Mouse (Mus musculus) thymus, postnatal 14 days (tissue): ENCODE data around the gene Gxylt1.
"Not testable (repeated sequence)": the region's sequence is repeated elsewhere in the genome, so short reads cannot be mapped to it uniquely, and the experiment has no call there.

Experiments used
- DNase-seq: peaks from one replicate; pipeline ENCODE4 v3.0.0; 2021

Gene Gxylt1

DNA sequence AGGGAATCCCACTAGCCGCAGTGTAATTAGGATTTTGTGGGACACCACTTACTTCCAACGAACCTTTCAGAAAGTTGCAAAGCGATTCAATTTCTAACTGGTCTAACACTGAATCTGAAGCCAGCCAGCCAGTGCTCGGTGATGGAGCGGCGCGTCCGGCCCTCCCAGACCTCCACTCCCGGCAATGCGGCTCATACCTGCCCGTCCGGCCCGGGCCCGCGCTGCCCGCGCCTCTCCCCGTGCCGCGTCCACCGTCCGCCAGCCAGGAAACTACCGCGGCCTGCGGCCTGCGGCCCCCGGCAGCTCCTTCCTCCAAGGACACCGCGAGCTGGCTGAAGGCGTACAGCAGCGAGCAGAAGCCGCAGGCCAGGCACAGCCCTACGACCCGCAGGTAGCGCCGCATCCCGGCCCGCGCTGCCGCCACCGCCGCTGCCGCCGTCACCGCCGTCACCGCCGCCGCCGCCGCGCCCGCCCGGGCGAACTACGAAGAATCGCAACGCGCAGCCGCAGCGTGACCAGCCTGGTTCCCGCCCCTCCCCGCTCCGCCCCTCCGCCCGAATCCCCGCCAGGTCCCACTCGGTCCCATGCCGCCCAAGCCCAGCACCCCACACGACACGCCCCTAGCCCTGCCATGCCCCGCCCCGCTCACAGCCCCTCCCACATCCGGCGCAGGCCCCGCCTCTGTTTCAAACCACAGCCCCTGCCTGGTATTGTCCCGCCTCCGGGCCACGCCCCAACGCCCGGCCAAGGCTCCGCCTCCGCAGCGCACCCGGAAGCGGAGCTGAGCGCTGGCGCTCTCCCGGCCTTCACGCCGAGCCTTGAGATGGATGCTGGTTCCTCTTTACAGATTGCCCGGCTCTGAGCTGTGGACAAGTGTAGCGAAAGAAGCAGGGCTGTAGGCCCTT, at the start of gene Gxylt1:
Gene Gxylt1, minus strand, starts transcription at position 501 of the 905 bp plus-strand sequence.
- DNase-seq = peak; percentile 100

- no peak for DNase-seq
These were observed 43.8 kb upstream of the Gxylt1 start for GRCm38 (mm10) chr15:93318781-93319180.

DNA sequence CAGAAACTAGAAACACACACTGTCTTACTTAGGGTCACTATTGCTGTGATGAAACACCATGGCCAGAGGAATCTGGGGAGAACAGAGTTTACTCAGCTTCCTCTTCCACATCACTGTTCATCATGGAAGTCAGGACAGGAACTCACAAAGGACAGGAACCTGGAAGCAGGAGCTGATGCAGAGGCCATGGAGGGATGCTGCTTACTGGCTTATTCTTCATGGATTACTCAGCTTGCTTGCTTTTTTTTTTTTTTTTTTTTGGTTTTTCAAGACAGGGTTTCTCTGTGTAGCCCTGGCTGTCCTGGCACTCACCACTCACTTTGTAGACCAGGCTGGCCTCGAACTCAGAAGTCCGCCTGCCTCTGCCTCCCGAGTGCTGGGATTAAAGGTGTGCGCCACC, 35.3 kb upstream of the Gxylt1 start:
- DNase-seq = not testable (repeated sequence)

DNA sequence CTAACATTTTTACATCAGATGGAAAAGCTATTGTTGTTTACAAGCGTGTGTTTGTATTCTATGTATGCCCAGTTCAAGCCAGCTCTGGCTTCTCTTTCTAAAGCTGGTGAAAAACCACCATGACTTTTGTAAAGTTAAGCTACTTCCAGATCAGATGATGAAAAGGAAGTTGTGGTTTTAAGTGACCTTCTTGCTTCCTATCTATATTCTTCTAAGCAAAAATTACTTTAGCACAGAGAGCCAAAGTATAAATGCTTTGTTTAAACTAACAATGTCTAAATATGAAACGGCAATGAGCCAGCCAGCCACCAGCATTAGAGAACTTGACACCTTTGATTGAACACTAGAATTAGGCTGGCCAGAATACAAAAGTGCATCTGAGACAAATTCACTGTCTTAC, 23.2 kb upstream of the Gxylt1 start:
- no peak for DNase-seq

- DNase-seq = no peak
These were observed 19.5 kb upstream of the Gxylt1 start for GRCm38 (mm10) chr15:93294483-93294882.

DNA sequence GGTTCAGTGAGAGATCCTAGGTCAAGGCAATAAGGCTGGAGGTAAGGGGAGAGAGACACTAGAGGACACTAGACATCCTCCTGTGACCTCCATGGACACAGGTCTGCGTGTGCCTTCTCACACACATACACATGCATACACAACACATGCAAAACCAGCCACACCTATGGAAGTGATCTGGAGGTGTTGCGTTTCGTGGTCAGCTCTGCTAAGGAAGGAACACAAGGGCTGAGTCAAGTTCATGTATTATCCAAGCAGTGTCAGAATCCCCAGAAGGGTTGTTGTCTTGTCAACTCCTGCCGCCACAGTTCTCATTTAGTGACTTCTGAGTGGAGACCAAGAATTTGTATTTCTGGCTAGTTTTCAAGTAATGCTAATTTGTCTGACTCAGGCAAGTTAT, 13.3 kb upstream of the Gxylt1 start:
- DNase-seq = no peak

DNA sequence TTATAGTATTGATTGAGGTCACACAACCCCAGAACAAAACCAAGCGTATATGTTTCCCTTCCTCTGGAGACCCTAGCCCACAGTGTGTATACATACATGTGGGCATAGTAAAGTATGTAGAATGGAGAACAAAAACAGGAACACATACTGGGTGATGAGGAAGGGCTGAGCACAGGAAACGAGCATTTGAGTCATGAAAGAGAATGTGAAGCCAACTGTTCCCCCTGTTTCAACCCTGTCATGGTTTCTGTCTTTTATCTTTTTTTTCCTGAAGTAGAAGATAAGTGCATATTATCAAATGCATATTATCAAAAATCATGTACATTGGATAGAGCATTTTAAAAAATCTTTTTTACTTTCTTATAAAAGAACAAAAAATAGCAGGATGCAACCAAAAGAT, 12.6 kb upstream of the Gxylt1 start:
- no peak for DNase-seq

DNA sequence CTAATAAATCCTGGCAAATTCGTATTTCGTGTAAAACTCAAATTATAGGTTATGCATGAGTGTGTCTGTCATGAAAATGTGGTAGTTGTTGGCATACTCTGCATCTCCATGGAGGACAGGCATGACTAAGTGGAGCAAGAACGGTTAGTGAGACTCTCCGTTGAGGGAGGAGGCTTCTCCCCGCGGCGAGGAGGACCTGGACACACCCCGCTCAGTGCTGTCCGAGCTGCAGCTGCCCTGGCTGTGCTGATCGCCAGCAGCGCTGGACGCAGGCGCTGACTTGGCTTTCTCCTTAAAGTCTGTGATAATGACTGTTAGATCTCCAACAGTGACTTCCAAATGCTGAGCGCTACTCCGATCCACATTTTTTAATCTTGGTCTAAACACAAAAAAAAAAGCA, 10.3 kb upstream of the Gxylt1 start:
- no peak for DNase-seq

DNA sequence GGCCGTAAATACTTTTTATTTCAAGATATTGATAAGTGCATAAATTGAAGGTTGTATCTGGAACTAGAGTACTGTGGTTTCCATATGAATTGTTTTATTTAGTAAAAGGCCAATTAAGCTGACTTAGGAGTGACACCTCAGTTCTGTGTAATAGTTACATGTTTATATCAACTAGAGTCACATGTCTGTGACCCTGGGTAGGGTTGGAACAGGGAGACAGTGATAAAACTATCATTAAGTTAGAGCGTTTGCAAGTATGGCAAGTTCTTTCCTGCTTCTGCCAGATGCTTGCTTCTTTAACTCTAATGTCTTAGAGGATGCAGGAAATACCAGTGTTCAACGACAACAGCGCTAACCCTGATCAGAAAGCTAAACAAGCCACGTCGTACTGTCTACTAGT, 9.3 kb upstream of the Gxylt1 start:
- no peak for DNase-seq

GRCm38 (mm10) chr15:93283349-93283748, 8.4 kb upstream of the Gxylt1 start:
- DNase-seq = peak; percentile 44

DNA sequence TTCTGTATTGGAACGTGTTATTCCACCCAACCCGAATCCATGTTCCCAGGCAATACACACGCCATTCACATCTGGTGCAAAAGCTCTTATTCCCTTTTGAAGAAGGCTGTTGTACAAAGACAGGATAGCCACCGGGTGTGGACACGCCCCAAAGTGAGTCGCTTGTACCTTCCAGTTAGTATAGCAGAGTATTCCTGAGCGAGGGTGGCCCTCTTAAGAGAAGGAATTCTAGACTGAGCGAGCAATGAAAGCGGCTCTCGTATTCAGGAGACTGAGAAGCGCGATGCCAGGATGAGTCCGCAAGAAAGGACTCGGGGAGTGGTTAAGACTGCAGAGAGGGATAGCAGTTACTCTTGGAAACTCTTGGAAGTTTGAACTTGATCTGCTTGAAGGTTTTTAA, 1.3 kb upstream of the Gxylt1 start:
- DNase-seq = peak; percentile 14

GRCm38 (mm10) chr15:93275623-93276022, 644 bp upstream of the Gxylt1 start:
- DNase-seq = no peak

DNA sequence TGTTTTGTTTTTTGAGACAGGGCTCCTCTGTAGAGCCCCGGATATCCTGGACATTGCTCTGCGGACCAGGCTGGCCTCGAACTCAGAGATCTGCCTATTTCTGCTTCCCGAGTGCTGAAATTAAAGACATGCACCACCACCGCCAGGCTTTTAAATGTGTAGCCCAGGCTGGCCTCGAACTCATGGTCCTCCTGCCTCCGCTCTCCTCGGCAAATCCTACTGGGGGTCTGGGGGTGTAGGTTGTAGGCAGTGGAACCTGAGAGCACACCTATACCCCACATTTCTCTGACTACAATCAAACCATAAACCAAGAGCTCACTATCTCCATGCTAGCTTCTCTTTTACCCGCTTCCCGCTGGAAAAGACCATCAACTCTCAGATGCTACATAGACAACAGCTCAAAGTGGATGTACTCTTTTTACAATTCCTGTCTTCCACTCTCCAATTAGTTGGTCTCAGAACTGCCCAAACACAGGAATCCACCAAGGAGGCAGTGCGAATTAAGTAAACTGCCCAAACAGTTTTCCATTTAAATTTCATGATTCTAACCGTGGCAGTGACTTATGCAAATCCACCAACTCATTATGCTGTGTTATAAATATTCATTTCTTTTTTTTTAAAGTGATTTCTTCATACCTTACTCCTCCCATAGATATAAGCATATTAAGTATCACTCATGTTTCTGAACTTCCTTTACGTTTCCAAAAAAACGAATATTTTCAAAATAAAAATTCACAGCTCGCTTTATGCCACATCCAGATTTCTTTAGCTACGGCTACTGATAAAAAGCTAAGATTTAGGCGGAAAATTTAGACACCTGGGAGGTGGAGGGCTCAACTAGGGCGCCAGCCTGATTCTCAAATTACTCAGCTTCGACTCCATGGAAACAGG, 946 bp downstream of the Gxylt1 start:
- peak; percentile 22 for DNase-seq

- no peak for DNase-seq
These were observed 2.0 kb downstream of the Gxylt1 start for GRCm38 (mm10) chr15:93272948-93273347.

GRCm38 (mm10) chr15:93270289-93270855, 4.6 kb downstream of the Gxylt1 start:
- peak; percentile 23 for DNase-seq

GRCm38 (mm10) chr15:93269572-93269971, 5.4 kb downstream of the Gxylt1 start:
- no peak for DNase-seq

- no peak for DNase-seq
These were observed 7.0 kb downstream of the Gxylt1 start for GRCm38 (mm10) chr15:93268001-93268400.

DNA sequence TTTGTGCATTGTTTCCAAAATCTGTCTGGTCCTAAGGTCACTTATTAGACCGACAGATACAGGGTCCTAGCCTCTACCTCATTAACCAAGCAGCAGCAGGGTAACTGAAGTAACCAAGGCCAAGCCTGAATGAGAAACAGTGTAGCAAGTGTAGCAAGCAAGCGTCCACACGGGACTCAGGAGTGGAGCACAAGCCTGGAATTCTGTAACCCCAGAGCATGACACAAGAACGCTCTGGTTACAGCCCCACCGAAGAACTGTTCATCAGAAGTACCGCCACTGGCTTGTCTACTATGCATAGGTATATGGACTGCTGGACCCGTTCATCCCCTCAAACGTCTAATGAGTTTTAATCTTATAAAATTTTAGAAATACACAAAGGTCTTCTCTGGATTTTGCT, 7.5 kb downstream of the Gxylt1 start:
- DNase-seq = no peak

DNA sequence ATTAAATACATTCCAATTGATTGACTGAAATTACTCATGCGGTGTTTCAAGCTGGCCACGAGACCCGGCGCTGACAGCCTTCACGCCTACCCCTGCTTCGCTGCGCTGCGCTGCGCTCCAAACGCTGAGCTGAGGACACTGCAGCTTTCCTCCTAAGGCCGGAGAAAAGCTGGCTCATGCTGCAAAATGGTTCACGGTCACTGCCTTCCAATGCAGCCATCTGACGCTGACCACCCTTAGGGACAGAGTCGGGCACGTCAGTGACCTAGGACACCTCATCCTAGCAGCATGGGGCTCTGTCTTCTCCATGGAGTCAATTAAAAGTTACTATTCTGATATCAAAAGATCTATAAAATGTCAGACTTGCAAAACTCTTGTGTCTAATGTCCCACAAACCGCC, 8.6 kb downstream of the Gxylt1 start:
- DNase-seq = no peak

DNA sequence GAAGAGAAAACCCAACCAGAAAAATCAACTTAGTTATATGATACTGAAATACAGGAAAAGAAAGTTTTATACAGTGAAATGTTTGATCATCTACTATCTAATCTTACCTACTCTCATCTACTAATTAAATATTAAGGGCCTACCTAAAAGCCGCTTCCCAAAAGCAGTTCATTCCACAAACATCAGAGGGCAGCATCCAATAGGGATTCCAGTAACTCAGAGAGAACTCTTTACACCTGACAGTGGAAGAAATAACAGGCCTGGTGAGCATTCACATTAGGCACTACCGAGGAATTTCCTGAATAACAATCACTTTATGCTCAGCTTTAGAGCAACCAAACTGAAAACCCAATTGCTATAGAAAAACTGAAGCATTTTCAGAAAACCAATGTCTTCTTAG, 9.3 kb downstream of the Gxylt1 start:
- peak; percentile 56 for DNase-seq

DNA sequence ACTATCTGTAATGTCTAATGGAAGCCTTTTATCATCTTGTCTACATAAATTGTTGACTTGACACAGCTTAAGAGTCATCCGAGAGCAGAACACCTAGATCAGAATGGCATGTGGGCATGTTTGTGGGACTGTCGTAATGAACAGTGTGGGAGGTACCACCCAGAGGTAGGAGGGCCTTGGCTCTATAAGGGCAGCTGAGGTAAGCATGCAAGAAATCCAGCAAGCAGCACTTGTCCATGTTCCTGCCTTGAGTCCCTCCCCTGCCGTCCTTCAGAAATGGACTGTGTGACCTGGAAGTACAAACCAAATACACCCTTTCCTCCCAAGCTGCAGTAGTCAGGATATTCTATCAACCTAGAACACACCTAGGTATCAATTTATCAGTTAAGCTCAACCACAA, 9.7 kb downstream of the Gxylt1 start:
- DNase-seq = no peak

DNA sequence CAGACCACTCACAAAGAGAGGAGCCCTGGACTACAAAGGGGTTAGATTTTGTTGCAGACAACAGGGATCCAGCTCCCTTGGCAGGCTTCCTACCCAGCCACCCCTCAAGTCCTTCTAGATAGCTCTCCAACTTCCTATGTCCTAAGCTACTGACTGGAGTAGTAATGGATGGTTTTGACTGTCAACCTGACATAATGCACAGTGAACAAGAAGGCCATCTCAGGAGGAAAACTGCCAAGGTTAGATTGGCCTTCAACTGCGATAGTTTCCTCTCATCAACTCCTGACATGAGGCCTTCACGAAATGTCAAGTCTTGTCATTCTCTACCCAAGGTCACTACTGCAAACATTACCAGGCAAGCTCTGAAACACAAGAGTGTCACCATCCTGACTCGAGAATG, 10.8 kb downstream of the Gxylt1 start:
- no peak for DNase-seq

DNA sequence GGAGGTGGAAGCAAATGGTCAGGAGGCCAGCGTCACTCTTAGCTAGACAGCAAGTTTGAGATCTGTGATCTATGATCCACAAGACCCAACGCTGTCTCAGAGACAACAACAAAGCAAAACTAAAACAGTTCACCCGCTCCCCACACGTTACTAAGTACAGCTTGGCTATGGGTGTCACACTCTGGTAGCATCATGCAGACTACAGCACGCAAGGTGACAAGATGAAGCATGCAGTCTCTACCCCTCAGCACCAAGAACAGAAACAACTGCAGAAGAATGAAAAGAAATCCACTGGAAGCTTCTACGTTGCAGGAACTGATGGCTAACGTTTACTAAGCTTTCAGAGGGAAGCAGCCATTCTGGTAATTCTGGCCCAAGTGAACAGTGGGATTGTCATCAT, 11.4 kb downstream of the Gxylt1 start:
- no peak for DNase-seq

DNA sequence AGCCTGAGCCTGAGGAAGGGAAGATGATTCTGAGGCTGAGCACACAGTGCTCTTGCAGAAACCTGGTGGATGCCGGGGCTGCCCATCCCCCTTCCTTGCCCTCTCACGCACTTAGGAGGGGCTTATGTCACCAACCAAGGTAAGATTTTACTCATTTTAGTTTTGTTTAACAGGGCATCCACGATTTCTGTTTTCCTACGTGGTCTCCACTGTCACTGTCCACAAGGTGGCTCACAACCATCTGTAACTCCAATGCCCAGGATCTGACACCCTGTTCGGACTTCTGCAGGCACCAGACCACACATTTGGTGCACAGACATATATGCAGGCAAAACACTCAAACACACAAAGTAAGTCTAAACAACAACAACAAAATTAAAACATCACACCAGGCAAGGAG, 12.2 kb downstream of the Gxylt1 start:
- DNase-seq = no peak
